Mouse (Mus musculus) forebrain, embryonic 10.5 days (tissue): ENCODE results near the gene Gm3012. TPM values are rescaled to one million over a fixed set of nuclear protein-coding genes. Genes with fewer than 3 reads are reported as not detected.
"Not testable (repeated sequence)": the region's sequence is repeated elsewhere in the genome, so short reads cannot be mapped to it uniquely, and the experiment has no call there.

Experiments
- DNase-seq: peaks from one replicate; pipeline ENCODE4 v3.0.0-alpha.2; 2017; ENCODE audit warnings: low spot score; ENCODE audit errors: extremely low spot score
- H3K27ac ChIP-seq: fragments of 300-500 bp; sonication (generic); 2 replicates; pipeline ENCODE4 v1.5.1; 2016; ENCODE audit warnings: mild to moderate bottlenecking
- H3K27me3 ChIP-seq: fragments of 300-500 bp; sonication (generic); 2 replicates; pipeline ENCODE4 v1.6.1; 2016; ENCODE audit warnings: mild to moderate bottlenecking; ENCODE audit not compliant: poor library complexity, severe bottlenecking
- H3K36me3 ChIP-seq: fragments of 300-500 bp; sonication (generic); replicated peaks from 2 replicates; pipeline ENCODE4 v1.6.1; 2016; ENCODE audit warnings: mild to moderate bottlenecking, moderate library complexity
- H3K4me1 ChIP-seq: fragments of 300-500 bp; sonication (generic); 2 replicates; pipeline ENCODE4 v1.6.1; 2016
- H3K4me3 ChIP-seq: fragments of 300-500 bp; sonication (generic); 2 replicates; pipeline ENCODE4 v1.5.1; 2016; ENCODE audit warnings: mild to moderate bottlenecking, moderate library complexity
- H3K9me3 ChIP-seq: fragments of 300-500 bp; sonication (generic); 2 replicates; pipeline ENCODE4 v1.6.1; 2016; ENCODE audit warnings: mild to moderate bottlenecking, moderate library complexity
- WGBS: fragments of 180-500 bp; shearing (Covaris S2); methylation state at CpG from one replicate; pipeline ENCODE4 v1.1.7; 2016; 5-methylcytosine and 5-hydroxymethylcytosine counted together
- polyA plus RNA-seq: library from polyadenylated mRNA; unstranded; fragments of >200 nt; fragmentation: Nextera tagmentation; extraction: Ambion mirVana; gene quantifications from 2 replicates; pipeline ENCODE4 v1.2.1, GENCODE M21; 2016

Gene Gm3012
- polyA plus RNA-seq, result not detected in 2 replicates

- WGBS, result no CpG with 5 or more reads among the region's 2 CpGs
- H3K36me3 ChIP-seq, DNase-seq, H3K27ac ChIP-seq, H3K4me1 ChIP-seq, H3K27me3 ChIP-seq, H3K9me3 ChIP-seq, H3K4me3 ChIP-seq: not testable (repeated sequence)
These were observed at the start of gene Gm3012 for GRCm38 (mm10) chr14:3634212-3634611. TSS of gene Gm3012 (plus strand) at chr14:3634512.

GRCm38 (mm10) chr14:3651730-3652129 is 17.4 kb downstream of the Gm3012 start, which contains the start of gene Gm3020:
TSS of gene Gm3020 (plus strand) at chr14:3652030.
- not testable (repeated sequence) for H3K4me3 ChIP-seq, H3K27ac ChIP-seq, H3K4me1 ChIP-seq, H3K9me3 ChIP-seq, H3K27me3 ChIP-seq, H3K36me3 ChIP-seq, DNase-seq
- WGBS, result no CpG with 5 or more reads among the region's 32 CpGs

GRCm38 (mm10) chr14:3688483-3688882 is 54.2 kb downstream of the Gm3012 start, which contains the start of gene Gm3043:
TSS of gene Gm3043 (plus strand) at chr14:3688783.
- not testable (repeated sequence) for H3K9me3 ChIP-seq, DNase-seq, H3K4me3 ChIP-seq, H3K27me3 ChIP-seq, H3K4me1 ChIP-seq, H3K36me3 ChIP-seq, H3K27ac ChIP-seq
- WGBS, result no CpG with 5 or more reads among the region's 3 CpGs

Other genes starting within 250 kb of the Gm3012 start
- gene Gm10413, start 239.4 kb upstream of the Gm3012 start, polyA plus RNA-seq, result not detected in 2 replicates
- 1.0 and 1.3 TPM in 2 replicates for gene Gm10409, start 221.9 kb upstream of the Gm3012 start, polyA plus RNA-seq
- 1.1 and 1.3 TPM in 2 replicates for gene Gm3005, start 206.4 kb upstream of the Gm3012 start, polyA plus RNA-seq
- not detected in 2 replicates for gene Gm10408, start 185.1 kb upstream of the Gm3012 start, polyA plus RNA-seq
- 1.0 and 1.3 TPM in 2 replicates for gene Gm3020, start 17.5 kb downstream of the Gm3012 start, polyA plus RNA-seq
- not detected in 2 replicates for gene Gm3043, start 54.3 kb downstream of the Gm3012 start, polyA plus RNA-seq
- 0.32 and 0.52 TPM in 2 replicates for gene Gm3002, start 175.6 kb downstream of the Gm3012 start, polyA plus RNA-seq
- gene Gm3033, start 211.7 kb downstream of the Gm3012 start, polyA plus RNA-seq, result not detected in 2 replicates
- 0.14 and 0.49 TPM in 2 replicates for gene Gm2916, start 249.7 kb downstream of the Gm3012 start, polyA plus RNA-seq